Mouse (Mus musculus) embryo, embryonic 10 days (tissue): ENCODE data around the gene Ubald1.

ENCODE experiments used
- DNase-seq: peaks from one replicate; pipeline ENCODE4 v3.0.0-alpha.2; 2015; ENCODE audit warnings: low spot score

Ubald1 gene

DNA sequence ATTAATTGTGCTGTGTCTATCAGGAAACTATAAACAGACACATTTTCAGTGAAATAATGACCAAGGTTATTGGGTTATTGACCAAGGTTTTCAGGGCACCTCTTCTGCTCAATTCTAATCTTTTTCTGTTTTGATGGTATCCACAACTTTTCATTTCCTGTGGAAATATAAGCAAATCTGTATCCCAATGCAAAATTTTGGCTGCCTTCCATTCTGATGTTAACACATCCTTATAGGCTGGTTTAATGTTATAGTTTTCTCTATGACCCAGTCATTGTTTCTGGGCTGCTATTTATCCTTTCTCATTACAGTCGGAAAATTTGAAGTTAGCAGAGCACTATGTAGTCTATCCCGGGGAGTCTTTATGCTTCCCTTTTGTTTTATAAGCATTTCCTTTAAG lies 19.6 kb upstream of the Ubald1 start:
- DNase-seq, result no peak

DNA sequence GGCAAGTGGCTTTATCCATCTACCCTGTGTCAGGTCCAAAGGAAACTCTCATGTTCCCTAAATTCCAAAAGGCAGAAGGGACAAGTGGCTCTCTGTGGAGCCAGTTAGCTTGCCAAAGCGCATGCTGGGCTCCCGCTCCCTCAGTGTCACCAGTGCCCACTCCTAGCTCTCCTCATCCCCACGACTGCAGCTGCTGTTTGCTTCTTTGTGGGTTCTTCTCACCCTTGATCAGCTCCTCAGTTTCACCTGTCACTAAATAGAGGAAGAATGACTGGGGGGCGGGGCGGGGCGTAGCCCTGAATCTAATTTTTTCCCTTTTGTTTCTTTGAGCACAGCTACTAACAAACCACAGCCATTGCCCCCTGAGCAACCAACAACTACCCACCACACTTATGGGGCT lies 18.8 kb upstream of the Ubald1 start:
- no peak for DNase-seq

DNA sequence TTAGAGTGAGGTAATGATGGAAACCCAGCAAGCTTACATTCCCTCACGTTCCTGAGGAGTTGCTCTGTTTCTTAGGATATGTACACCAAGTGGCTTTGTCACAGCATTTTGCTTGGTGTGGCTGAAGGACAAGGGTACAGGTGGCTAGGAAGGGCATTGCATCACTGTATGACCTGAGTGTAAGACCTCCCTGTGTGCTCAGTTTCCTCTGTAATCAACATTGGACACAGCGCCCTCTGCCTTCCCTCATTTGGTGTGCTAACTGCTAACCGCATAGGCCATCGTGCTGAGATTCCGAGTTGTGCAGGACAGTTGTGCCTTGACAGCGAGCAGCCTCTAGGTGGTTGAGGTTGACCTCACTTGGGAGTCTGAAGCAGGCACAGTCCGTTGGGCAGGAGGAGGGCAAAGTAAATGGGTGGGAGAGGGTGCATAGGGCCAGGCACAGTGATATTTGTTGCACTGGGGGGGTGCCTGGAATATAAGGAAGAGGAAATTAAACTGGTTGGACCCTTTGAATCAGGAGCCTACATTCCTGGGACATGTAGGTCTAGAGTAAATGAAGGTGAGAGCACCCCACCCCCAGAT lies 17.1 kb upstream of the Ubald1 start:
- DNase-seq, result peak; percentile 52

DNA sequence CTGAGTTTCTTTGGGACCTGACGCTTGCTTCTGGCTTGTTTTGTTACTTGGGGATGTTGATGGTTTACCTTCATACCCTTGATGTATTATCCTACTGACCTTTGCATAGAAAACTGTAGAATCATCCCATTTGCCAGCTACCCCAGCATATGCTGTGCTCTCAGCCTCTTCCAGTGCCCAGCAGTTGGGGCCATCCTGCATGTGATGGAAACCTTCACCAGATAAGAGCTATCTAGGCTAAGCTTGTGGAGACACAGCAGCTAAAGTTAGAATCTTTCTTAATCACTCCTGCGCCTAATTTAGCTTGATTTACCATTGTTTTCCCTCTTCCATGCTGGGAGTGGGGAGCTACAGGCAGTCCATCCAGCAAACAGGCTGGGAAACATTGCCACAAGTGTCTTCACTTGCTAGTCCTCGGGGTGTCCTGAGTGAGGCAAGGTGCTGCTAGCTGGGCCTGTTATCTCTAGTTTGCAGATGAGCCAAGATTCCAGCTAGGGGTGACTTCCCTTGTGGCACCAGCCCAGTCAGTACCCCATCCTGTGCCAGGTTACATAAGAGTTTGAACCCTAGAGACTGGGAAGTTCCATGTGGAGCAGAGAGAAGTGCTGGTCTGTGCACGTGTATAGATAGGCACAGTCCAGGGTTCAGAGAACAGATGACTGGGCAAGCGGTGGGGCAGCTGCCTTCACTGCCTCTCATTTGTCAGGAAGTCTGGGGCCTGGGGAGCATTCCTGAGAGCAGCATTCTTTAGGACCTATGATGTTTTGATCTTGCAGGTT lies 16.3 kb upstream of the Ubald1 start:
- DNase-seq, result no peak

DNA sequence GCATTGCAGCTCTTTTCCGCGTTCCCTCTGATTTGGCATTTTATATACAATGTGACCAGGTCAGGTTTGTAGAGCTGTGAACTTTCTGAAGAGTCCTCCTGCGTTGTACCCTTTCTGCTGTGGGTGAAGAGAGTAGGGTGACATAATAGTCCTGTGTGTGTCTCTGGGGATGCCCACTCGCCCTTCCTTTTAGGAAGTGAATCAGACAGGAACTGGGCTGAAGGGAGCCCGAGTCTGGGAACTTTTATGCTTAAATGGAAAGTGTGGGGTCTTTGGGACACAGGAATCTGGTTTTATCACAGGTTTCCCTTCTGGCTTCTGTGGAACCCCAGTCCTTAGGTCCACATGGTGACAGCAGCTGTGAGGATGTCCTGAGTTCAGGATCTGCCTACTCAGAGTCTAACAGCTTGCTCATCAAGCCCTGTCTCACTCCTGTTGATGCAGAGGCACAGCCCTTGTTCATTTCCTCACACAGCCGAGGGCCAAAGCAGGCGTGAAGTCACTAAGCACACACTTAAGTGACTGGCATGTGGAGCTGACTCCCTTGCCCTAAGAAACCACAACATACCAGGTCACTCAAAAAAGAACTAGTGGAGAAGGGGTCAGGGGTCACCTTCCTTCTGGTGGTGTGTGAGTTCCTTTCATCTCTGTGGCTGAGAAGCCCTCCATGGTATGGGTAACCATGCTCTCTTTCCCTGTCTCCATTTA lies 14.2 kb upstream of the Ubald1 start:
- no peak for DNase-seq

DNA sequence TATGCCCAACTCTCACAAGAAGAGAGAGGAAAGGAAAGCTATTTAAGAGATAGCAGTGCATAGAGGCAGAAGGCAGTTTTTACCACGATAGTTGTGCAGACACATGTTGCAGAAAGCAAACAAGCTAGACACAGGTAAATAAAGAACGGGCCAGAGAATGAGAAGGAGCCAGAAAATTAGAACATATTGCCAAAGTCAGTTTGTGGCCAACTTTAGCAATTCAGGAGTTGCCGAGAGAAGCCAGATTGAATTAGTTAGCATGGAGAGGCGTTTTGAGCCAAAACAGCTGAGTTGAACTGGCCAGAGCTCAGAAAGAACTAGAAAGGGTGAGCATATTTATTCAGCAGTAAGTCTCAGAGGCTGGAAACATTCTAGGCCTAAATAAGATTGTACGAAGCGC lies 12.1 kb upstream of the Ubald1 start:
- DNase-seq, result no peak

DNA sequence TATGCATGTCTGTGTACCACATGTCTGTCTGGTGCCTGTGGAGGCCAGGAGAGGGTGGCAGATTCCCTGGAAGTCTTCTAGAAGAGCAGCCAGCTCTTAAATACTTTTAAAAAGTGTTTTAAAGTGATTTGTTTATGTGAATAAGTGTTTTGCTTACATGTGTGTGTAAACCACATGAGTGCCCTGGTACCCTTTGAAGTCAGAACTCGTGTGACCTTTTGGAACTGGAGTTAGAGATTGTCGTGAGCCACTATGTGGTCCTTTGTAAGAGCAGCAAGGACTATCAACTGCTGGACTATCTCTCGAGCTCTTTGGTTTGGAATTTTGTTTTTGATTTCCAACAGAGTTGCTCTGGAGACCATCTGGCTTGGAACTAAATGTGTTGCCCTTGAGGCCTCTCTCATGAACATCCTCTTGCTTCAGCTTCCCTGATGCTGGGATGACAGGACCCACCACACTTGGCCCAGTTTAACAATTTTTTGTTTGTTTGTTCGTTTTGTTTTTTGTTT lies 10.1 kb upstream of the Ubald1 start:
- DNase-seq, result no peak

DNA sequence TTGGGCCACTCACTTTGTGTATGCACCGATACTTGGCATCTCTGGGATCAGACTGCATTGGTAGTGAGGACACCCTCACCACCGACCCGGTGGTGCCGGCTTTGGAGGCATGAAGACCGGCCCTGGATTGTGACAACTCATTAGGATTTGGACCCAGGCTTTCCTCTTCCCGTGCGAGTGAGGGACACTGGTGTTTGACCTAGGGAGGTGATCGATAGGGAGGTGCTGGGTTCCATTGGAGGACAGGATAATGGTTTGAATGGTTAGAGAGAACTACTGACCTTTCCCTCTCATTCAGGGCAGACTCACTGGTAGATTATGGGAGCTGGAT lies 6.5 kb upstream of the Ubald1 start:
- DNase-seq, result peak; percentile 11

DNA sequence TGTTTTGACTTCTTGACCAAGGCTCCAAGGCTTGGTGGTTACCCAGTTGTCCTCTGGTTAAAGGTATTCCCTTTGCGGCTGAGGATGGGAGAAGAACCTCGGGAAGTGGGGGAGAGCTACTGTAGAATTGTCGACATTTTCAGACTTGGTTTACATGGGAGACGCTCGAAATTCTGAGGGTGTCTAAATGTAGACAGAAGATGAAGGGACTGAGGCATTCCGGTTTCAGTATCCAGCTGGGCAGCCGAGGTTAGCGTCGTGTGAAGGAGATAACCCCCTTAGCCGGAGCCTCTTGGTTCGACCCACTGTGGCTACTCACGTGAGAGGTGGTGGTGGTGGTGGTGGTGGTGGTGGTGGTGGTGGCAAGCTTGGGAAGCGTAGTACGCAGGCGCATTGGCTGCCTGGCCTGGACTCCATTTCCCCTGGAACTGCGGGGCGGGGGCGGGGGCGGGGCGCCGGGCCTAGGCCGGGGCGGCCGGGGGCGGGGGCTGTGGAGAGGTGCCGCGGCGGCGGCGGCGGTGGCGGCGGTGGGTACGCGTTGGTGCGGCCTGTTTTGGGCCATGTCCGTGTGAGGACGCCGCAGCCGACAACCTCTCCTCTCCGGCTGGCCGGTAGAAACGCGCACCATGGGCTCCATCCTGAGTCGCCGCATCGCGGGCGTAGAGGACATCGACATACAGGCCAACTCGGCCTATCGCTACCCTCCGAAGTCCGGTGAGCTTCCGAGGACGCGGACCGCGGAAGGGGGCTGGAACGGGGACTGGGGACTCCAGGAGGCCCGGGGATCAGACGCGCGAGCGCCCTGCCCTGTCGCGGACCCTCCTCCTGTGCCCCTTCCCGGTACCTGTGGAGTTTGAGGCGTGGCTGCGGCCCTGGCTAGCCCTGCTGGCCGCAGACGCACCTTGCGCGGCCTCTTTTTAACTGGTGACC lies 5.9 kb upstream of the Ubald1 start, which contains the start of gene Mgrn1:
Gene Mgrn1, plus strand, starts transcription at position 490 of the 930 bp plus-strand sequence.
- DNase-seq, result peak; percentile 97

DNA sequence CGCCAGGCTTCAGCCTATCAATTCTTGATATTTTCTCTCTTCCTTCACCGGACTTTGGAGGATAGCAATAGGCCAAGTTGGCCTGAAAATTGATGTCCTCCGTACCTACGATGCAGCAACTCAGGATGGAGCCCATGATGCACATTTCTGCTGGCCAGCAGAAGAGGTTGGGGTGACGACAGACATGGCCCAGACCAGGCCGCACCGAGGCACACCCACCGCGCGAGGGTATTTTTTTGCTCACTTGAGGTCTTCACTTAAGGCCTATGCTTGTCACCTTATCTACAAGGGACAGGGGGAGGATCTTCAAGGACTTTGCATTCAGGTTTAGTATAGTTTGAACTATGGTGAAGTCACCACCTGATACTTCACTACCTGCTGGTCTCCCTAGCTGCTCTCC lies 4.8 kb upstream of the Ubald1 start:
- DNase-seq, result no peak

DNA sequence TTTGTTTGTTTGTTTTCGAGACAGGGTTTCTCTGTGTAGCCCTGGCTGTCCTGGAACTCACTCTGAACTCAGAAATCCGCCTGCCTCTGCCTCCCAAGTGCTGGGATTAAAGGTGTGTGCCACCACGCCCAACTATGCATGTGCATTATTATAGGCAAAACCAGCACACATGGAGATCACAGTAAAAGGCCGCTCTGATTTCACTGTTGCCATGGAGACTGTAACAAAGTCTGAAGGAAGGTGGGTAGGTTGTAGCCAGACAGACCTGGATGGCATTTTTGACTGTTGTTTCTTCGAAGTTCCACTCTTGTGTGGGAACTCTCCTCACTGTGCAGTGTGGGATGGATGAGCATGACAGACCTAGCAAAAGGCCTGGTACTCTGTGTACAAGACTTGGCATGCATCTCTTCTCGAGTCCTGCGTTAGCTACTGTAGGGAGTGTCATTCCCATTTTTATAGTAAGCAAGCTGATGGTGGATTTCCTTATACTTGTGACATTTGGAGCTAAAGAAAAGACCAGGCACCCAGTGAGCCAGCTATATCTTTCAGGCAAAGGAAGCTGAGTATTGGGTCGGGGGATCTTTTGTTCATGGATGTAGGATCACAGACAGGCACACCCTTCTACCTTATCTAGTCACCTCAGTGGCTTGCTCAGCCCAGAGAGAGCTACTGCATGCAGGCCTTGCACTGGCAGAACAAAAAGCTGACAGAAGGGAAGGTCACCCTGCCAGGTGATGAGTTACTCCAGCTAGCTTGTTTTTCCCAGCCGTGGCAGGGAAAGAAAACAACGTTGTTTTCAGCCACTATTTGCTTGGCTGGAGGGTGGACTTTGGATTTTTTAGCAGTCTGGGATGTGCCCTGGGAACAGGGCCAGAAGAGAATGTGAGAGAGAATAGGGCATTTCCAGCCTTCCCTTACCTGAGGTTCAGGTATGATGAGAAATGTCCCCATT lies 1.6 kb upstream of the Ubald1 start:
- no peak for DNase-seq

DNA sequence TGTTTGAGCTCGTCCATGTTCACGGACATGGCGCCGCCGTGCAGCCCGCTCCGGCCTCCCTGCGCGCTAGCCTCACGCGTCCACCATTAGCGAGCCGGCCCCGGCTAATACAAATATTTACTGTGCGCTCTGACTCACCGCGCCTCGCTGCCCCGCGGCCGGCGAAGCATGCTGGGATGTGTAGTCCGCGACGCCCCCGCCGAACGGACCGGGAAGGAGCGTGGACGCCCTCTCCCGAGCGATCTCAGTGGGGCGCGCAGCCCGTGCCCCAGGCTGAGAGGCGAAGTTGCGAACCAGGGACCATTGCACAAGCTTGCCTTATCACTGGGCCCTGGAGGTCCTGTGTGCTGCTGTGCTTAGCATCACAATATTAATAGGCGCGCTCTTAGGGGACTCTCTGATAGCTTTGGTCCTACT lies 399 bp downstream of the Ubald1 start:
- DNase-seq, result peak; percentile 95

DNA sequence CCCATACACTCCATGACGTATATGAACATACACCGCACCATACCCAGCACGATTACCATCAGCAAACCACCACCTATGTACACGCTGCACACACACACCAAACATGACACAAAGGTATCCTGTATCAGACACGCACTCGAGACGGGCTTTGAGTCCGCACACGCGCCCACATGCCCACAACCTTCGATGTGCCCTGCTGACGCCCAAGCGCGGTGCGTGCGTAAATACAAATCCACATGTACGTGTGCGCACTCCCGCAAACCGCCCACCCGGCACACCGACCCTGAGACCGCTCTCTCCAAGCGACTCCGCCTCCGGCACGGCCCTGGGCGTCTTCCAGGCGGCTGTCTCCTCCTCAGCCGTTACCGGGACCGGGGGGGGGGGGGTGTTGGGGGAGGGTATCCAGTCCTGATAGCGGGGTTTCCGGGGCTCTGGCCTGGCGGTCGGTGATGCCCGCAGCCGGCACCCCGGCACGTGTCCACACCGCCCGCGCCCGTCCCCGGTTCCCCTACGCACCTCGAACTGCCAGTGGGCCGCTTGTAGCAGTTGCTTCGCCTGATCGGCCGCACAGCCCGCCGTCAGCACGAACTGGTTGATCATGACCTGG lies 911 bp downstream of the Ubald1 start:
- peak; percentile 60 for DNase-seq

DNA sequence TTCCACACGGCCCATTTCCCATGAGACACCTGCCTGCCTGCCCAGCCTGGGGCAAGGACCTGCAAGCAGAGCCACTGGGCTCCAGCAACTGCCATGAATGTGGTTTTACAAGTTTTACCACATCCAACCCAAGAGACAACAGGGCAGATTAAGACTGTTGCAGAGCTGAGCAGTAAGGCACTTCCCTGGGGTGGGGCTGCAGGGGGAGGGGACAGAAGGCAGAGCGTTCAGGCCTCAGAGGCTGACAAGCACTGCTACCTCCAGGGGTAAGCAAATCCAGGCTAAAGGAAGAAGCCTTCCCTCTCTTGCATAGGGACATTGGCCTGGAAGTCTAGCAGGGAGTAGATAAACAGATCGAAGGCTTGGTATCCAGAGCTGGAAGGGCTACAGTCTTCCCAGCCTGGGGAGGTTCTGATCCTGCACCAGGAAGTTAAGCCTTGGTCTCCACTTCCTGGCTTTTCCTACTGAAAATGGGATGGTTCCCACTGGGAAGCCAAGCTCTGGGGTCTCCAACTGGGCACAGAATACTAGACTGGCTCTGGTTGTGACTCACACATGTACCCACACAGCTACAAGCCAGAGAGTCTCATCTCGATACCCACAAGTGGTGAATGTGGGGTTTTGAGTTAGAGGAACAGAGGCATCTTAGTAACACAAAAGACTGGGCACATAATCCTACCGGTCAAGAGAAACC lies 1.8 kb downstream of the Ubald1 start:
- DNase-seq, result peak; percentile 14

DNA sequence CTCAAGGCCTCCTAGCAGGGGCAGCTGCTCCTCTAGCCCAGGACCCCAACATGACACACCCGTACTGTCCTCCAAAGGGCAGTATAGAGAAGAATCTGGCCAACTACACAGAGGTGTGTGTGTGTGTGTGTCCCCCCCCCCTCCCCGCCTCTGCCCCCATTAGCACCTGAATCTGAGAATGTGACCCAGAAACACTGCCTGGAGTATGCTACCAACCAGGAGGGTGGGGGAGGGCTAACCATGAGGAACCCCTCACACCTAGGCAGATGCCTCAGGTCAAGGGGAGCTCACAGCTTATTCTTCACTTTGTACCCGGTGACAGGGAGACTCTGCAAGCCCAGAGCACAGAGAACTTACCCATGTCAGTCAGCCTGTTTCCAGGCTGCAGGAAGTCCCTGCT lies 2.4 kb downstream of the Ubald1 start:
- DNase-seq, result no peak

DNA sequence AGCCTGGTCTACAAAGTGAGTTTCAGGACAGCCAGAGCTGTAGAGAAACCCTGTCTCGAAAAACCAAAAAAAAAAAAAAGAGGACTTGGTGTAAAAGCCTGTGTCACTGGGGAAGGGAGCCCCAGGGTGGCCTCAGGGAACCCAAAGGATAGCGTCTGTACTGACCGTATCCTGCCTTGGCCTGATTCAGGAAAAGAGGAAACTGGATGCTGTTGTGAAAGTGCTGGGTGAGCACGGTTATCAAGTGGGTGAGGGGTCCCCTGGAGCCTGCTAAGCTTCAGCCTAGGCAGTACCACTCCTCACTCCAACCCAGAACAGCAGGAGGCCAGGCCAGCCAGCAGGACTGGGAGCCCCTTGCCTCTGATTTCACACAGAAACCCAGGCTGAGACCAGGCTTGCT lies 2.9 kb downstream of the Ubald1 start:
- DNase-seq, result no peak

DNA sequence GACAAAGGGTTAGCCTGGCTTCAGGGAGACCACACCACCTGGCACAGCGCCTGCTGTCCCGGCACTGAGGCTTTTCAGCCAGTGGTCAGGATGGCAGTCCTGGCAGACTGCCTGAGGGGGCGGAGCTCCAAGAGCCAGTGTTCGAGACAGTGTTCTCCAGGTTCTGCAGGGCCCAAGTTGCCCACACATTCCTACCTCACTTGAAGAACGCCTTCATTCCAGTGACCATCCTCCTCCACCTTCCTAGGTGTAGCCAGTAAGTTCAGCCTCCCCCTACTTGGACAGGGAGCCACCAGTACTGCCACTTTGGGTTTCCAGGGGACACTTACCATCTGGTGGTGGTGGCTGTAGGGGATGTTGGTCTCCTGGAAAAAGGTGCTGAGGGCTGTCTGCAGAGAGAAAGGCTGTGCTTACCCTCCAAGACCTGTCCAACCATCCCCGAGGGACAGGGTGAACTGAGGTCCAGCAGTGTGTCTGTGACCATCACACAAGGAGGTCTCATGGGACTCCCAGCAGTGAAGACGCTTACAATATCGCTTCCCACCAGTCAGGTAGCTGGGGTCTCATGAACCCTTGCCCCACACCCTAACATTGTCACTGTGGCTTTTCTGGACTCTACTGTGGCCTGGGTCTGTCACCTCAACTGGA lies 4.0 kb downstream of the Ubald1 start:
- DNase-seq, result no peak

DNA sequence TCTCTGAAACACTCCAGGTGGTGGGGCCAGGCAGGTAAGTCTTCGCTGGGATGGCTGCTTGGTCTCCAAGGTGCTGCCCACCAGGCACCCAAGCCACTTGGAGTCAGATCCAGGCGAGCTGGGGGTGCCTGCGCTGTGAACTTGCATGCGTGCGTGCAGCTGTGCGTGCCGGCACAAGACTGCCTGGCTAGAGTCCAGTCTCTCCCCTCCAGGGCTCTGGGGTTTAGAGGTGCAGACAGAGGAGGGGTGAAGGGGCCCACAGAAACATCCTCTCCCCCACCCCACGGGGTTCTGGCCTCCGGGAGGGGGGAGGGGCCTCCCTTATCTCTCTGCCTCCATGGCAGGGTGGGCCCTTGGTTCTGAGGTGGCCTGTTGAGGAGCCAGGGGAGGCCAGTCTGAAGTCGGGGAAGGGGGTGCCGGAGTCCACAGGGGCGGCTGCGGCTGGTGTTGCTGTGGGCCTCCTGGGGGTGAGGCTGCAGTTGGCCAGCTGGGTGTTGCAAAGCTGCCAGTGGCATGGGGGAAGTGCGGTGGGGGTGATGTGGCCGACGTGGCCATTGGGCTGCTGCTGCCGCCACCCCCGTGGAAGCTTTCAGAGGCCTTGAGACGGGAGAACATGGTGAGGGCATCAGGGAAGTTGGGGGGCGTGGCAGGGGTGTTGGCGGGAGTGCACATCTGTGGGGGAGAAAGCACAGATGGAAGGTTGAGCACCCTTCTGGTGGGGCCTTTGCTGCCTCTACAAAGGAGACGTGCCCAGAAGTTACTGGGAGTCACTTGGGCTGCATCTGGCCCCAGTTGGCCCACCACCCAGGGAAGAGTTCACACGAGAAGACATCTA lies 4.7 kb downstream of the Ubald1 start:
- no peak for DNase-seq
